Mouse (Mus musculus) kidney, postnatal 0 days (tissue): ENCODE data around the gene Ctsz. TPM values are rescaled to one million over a fixed set of nuclear protein-coding genes. Genes with fewer than 3 reads are reported as not detected.

Experiments
- ATAC-seq: fragments of 200-750 bp; cut with Nextera tagmentation; replicated peaks from 2 replicates; pipeline ENCODE4 v1.8.0; 2017; ENCODE audit warnings: low read depth, moderate number of reproducible peaks, moderate TSS enrichment, moderate library complexity; ENCODE audit not compliant: low FRiP score
- DNase-seq: peaks from one replicate; pipeline ENCODE4 v3.0.0-alpha.2; 2016; ENCODE audit warnings: low spot score
- H3K27ac ChIP-seq: fragments of 300-500 bp; sonication (generic); 2 replicates; pipeline ENCODE4 v1.5.1; 2014; ENCODE audit warnings: mild to moderate bottlenecking
- H3K27me3 ChIP-seq: fragments of 300-500 bp; sonication (generic); 2 replicates; pipeline ENCODE4 v1.6.1; 2014; ENCODE audit warnings: low read length, mixed read lengths; ENCODE audit not compliant: insufficient read depth
- H3K36me3 ChIP-seq: fragments of 300-500 bp; sonication (generic); 2 replicates; pipeline ENCODE4 v1.6.1; 2014; ENCODE audit warnings: low read length, mixed read lengths; ENCODE audit not compliant: insufficient read depth
- H3K4me1 ChIP-seq: fragments of 300-500 bp; sonication (generic); replicated peaks from 2 replicates; pipeline ENCODE4 v1.6.1; 2014; ENCODE audit warnings: antibody characterized with exemption, low read length, mixed read lengths; ENCODE audit not compliant: insufficient read depth
- H3K4me2 ChIP-seq: fragments of 300-500 bp; sonication (generic); 2 replicates; pipeline ENCODE4 v1.6.1; 2014; ENCODE audit warnings: mild to moderate bottlenecking, low read length, moderate library complexity, mixed read lengths
- H3K4me3 ChIP-seq: fragments of 300-500 bp; sonication (generic); replicated peaks from 2 replicates; pipeline ENCODE4 v1.5.1; 2014; ENCODE audit warnings: low read depth, low read length
- H3K9ac ChIP-seq: fragments of 300-500 bp; sonication (generic); 2 replicates; pipeline ENCODE4 v1.6.1; 2014; ENCODE audit warnings: low read depth, low read length
- H3K9me3 ChIP-seq: fragments of 300-500 bp; sonication (generic); replicated peaks from 2 replicates; pipeline ENCODE4 v1.6.1; 2016; ENCODE audit warnings: low read length, inconsistent platforms, mixed read lengths
- CTCF ChIP-seq: IDR thresholded peaks from 2 replicates; pipeline ENCODE4 v1.5.1; 2016; ENCODE audit warnings: antibody characterized with exemption, low read depth, mild to moderate bottlenecking, moderate library complexity
- WGBS: fragments of 180-500 bp; shearing (Covaris S2); extraction: QIAGEN DNeasy Blood & Tissue Kit; methylation state at CpG from one replicate; pipeline ENCODE4 v1.1.7; 2014; 5-methylcytosine and 5-hydroxymethylcytosine counted together
- polyA plus RNA-seq: library from polyadenylated mRNA; unstranded; fragments of >200 nt; fragmentation: Nextera tagmentation; extraction: Ambion mirVana; gene quantifications from 2 replicates; pipeline ENCODE4 v1.2.1, GENCODE M21; 2015

The Ctsz gene
- polyA plus RNA-seq, 1 experiment from 2014 or later: 131 TPM

GRCm38 (mm10) chr2:174472407-174472806 is 33.6 kb upstream of the Ctsz start:
- Histone ChIP-seq H3K36me3 (peaks cover 4% of the 10 kb centered on the region; the same call in 1 of the 2 replicates), H3K27me3 (no peaks in the 10 kb centered on the region), H3K9ac (peak overlapping the region; percentile 83), H3K4me2 (peak overlapping the region; percentile 76), H3K4me3 (peak overlapping the region; percentile 65), H3K4me1 (peaks cover 4% of the 10 kb centered on the region; the same call in 1 of the 2 replicates), H3K27ac (peak overlapping the region; percentile 86), H3K9me3 (no peaks in the 10 kb centered on the region)
- DNase-seq (no peak), ATAC-seq (peak; percentile 43)
- WGBS: 6% methylated on average over 30 of the region's 30 CpGs
- TF ChIP-seq CTCF: no peak

- H3K36me3 ChIP-seq: peaks cover 13% of the 10 kb centered on the region
- H3K4me2 ChIP-seq: no peak overlapping the region
- TF ChIP-seq CTCF: no peak
- no peaks in the 10 kb centered on the region for H3K27me3 ChIP-seq
- peaks cover 4% of the 10 kb centered on the region; the same call in 1 of the 2 replicates for H3K4me1 ChIP-seq
- no peak overlapping the region for H3K4me3 ChIP-seq
- DNase-seq (no peak), ATAC-seq (no peak)
- 95% methylated on average over 7 of the region's 7 CpGs for whole genome bisulfite sequencing
- no peaks in the 10 kb centered on the region for H3K9me3 ChIP-seq
- no peak overlapping the region for H3K9ac ChIP-seq
- H3K27ac ChIP-seq: no peak overlapping the region
Measured at GRCm38 (mm10) chr2:174470786-174471405, 32.1 kb upstream of the Ctsz start.

GRCm38 (mm10) chr2:174470333-174470732 is 31.5 kb upstream of the Ctsz start:
- 79% methylated on average over 4 of the region's 4 CpGs for WGBS
- DNase-seq (no peak), ATAC-seq (no peak)
- Histone ChIP-seq H3K4me1 (peaks cover 4% of the 10 kb centered on the region; the same call in 1 of the 2 replicates), H3K9me3 (no peaks in the 10 kb centered on the region), H3K27ac (no peak overlapping the region), H3K36me3 (peaks cover 15% of the 10 kb centered on the region), H3K27me3 (no peaks in the 10 kb centered on the region), H3K4me2 (no peak overlapping the region), H3K4me3 (no peak overlapping the region), H3K9ac (no peak overlapping the region)
- TF ChIP-seq CTCF: no peak

- Histone ChIP-seq H3K27ac (peak within 1 kb of the TSS; percentile 83), H3K9ac (peak within 1 kb of the TSS; percentile 74), H3K27me3 (no peaks in the 10 kb centered on the region), H3K4me2 (peak within 1 kb of the TSS; percentile 98), H3K9me3 (no peaks in the 10 kb centered on the region), H3K4me1 (no peaks in the 10 kb centered on the region), H3K4me3 (peak within 1 kb of the TSS; percentile 66), H3K36me3 (peaks cover 26% of the 10 kb centered on the region)
- TF ChIP-seq CTCF: no peak; the same call in 1 of the 2 replicates
- DNase-seq: peak; percentile 98
- ATAC-seq: peak; percentile 100
- 2% methylated on average over 48 of the region's 48 CpGs for WGBS
Measured at GRCm38 (mm10) chr2:174463789-174464523, 25.1 kb upstream of the Ctsz start, which contains the start of gene Atp5e. Gene Atp5e (minus strand): TSS chr2:174464105.

- peak overlapping the region; percentile 83 for H3K27ac ChIP-seq
- H3K4me3 ChIP-seq: peak overlapping the region; percentile 66
- no peaks in the 10 kb centered on the region for H3K4me1 ChIP-seq
- H3K36me3 ChIP-seq: peaks cover 26% of the 10 kb centered on the region
- no peaks in the 10 kb centered on the region for H3K9me3 ChIP-seq
- ATAC-seq (peak; percentile 25; the same call in 1 of the 2 replicates), DNase-seq (peak; percentile 5)
- H3K4me2 ChIP-seq: peak overlapping the region; percentile 98
- peak overlapping the region; percentile 74 for H3K9ac ChIP-seq
- no peaks in the 10 kb centered on the region for H3K27me3 ChIP-seq
- TF ChIP-seq CTCF: no peak
- WGBS: 35% methylated on average over 10 of the region's 10 CpGs
Measured at GRCm38 (mm10) chr2:174463370-174463769, 24.5 kb upstream of the Ctsz start.

GRCm38 (mm10) chr2:174459365-174459764 is 20.5 kb upstream of the Ctsz start:
- H3K4me1 ChIP-seq: no peaks in the 10 kb centered on the region
- no peaks in the 10 kb centered on the region for H3K27me3 ChIP-seq
- no peak overlapping the region for H3K4me2 ChIP-seq
- H3K27ac ChIP-seq: no peak overlapping the region
- H3K4me3 ChIP-seq: no peak overlapping the region
- no peaks in the 10 kb centered on the region for H3K9me3 ChIP-seq
- DNase-seq: no peak
- 75% methylated on average over 2 of the region's 2 CpGs for WGBS
- H3K36me3 ChIP-seq: peaks cover 13% of the 10 kb centered on the region
- ATAC-seq: no peak
- TF ChIP-seq CTCF: no peak
- no peak overlapping the region for H3K9ac ChIP-seq
